Mouse (Mus musculus) lung, postnatal 25 days (tissue): Measurements from ENCODE around the gene Klf12.
A peak's percentile ranks its signal among the peaks of the same experiment; 100 is the strongest.

Experiments
- DNase-seq: peaks from one replicate; pipeline ENCODE4 v3.0.0; 2022; ENCODE audit warnings: low spot score

Gene Klf12

GRCm38 (mm10) chr14:100284119-100284860 lies at the start of gene Klf12:
TSS of gene Klf12 (minus strand) at chr14:100284679.
- peak; percentile 46 for DNase-seq

GRCm38 (mm10) chr14:100333369-100333768 lies 48.9 kb upstream of the Klf12 start:
- DNase-seq: no peak

- DNase-seq: no peak
Measured at GRCm38 (mm10) chr14:100328602-100329276, 44.3 kb upstream of the Klf12 start.

GRCm38 (mm10) chr14:100324303-100324702 lies 39.8 kb upstream of the Klf12 start:
- no peak for DNase-seq

GRCm38 (mm10) chr14:100322012-100322411 lies 37.5 kb upstream of the Klf12 start:
- DNase-seq: no peak

GRCm38 (mm10) chr14:100316780-100317179 lies 32.3 kb upstream of the Klf12 start:
- no peak for DNase-seq

GRCm38 (mm10) chr14:100314099-100314498 lies 29.6 kb upstream of the Klf12 start:
- no peak for DNase-seq

GRCm38 (mm10) chr14:100300905-100301304 lies 16.4 kb upstream of the Klf12 start:
- DNase-seq: no peak

- DNase-seq: no peak
Measured at GRCm38 (mm10) chr14:100298892-100299291, 14.4 kb upstream of the Klf12 start.

GRCm38 (mm10) chr14:100286586-100287241 lies 2.2 kb upstream of the Klf12 start:
- no peak for DNase-seq

GRCm38 (mm10) chr14:100285656-100286585 lies 1.4 kb upstream of the Klf12 start:
- DNase-seq: peak; percentile 62

GRCm38 (mm10) chr14:100284861-100285655 lies 579 bp upstream of the Klf12 start:
- peak; percentile 49 for DNase-seq

- DNase-seq: no peak
Measured at GRCm38 (mm10) chr14:100283411-100284118, 914 bp downstream of the Klf12 start.

- no peak for DNase-seq
Measured at GRCm38 (mm10) chr14:100282651-100283050, 1.8 kb downstream of the Klf12 start.

GRCm38 (mm10) chr14:100281734-100282133 lies 2.7 kb downstream of the Klf12 start:
- DNase-seq: no peak

- DNase-seq: no peak
Measured at GRCm38 (mm10) chr14:100274179-100274578, 10.3 kb downstream of the Klf12 start.

- peak; percentile 59 for DNase-seq
Measured at GRCm38 (mm10) chr14:100260531-100260930, 23.9 kb downstream of the Klf12 start.

- no peak for DNase-seq
Measured at GRCm38 (mm10) chr14:100243046-100243445, 41.4 kb downstream of the Klf12 start.

GRCm38 (mm10) chr14:100239874-100240273 lies 44.6 kb downstream of the Klf12 start:
- no peak for DNase-seq

- no peak for DNase-seq
Measured at GRCm38 (mm10) chr14:100236757-100237156, 47.7 kb downstream of the Klf12 start.
